Mouse (Mus musculus) stomach, embryonic 16.5 days (tissue): Measurements from ENCODE around the gene Tmem116. TPM values are rescaled to one million over a fixed set of nuclear protein-coding genes. Genes with fewer than 3 reads are reported as not detected.

Experiments used
- ATAC-seq: fragments of 200-750 bp; cut with Nextera tagmentation; 2 replicates; pipeline ENCODE4 v1.8.0; 2017; ENCODE audit warnings: moderate number of reproducible peaks, moderate TSS enrichment; ENCODE audit not compliant: insufficient read depth, low FRiP score
- H3K27ac ChIP-seq: fragments of 300-500 bp; sonication (generic); 2 replicates; pipeline ENCODE4 v1.5.1; 2014; ENCODE audit warnings: low read length
- H3K27me3 ChIP-seq: fragments of 300-500 bp; sonication (generic); 2 replicates; pipeline ENCODE4 v1.6.1; 2014; ENCODE audit warnings: low read length, control low read depth, mixed read lengths; ENCODE audit not compliant: control insufficient read depth, insufficient read depth
- H3K36me3 ChIP-seq: fragments of 300-500 bp; sonication (generic); 2 replicates; pipeline ENCODE4 v1.6.1; 2014; ENCODE audit warnings: low read length; ENCODE audit not compliant: control insufficient read depth, insufficient read depth
- H3K4me1 ChIP-seq: fragments of 300-500 bp; sonication (generic); 2 replicates; pipeline ENCODE4 v1.6.1; 2014; ENCODE audit warnings: low read length, control low read depth, mixed read lengths; ENCODE audit not compliant: control insufficient read depth, insufficient read depth
- H3K4me2 ChIP-seq: fragments of 300-500 bp; sonication (generic); 2 replicates; pipeline ENCODE4 v1.6.1; 2014; ENCODE audit warnings: low read depth, low read length, mixed read lengths
- H3K4me3 ChIP-seq: fragments of 300-500 bp; sonication (generic); replicated peaks from 2 replicates; pipeline ENCODE4 v1.5.1; 2014; ENCODE audit warnings: mild to moderate bottlenecking, low read length
- H3K9ac ChIP-seq: fragments of 300-500 bp; sonication (generic); 2 replicates; pipeline ENCODE4 v1.6.1; 2014; ENCODE audit warnings: low read length
- H3K9me3 ChIP-seq: fragments of 300-500 bp; sonication (generic); replicated peaks from 2 replicates; pipeline ENCODE4 v1.6.1; 2016; ENCODE audit warnings: low read length, control low read depth; ENCODE audit not compliant: control insufficient read depth
- WGBS: fragments of 180-500 bp; shearing (Covaris S2); extraction: QIAGEN DNeasy Blood & Tissue Kit; methylation state at CpG from one replicate; pipeline ENCODE4 v1.1.7; 2014; 5-methylcytosine and 5-hydroxymethylcytosine counted together
- polyA plus RNA-seq: library from polyadenylated mRNA; unstranded; fragments of >200 nt; fragmentation: Nextera tagmentation; extraction: Ambion mirVana; gene quantifications from 2 replicates; pipeline ENCODE4 v1.2.1, GENCODE M21; 2015

Tmem116 gene
- polyA plus RNA-seq, 1 experiment from 2014 or later, result 4.5 TPM

DNA sequence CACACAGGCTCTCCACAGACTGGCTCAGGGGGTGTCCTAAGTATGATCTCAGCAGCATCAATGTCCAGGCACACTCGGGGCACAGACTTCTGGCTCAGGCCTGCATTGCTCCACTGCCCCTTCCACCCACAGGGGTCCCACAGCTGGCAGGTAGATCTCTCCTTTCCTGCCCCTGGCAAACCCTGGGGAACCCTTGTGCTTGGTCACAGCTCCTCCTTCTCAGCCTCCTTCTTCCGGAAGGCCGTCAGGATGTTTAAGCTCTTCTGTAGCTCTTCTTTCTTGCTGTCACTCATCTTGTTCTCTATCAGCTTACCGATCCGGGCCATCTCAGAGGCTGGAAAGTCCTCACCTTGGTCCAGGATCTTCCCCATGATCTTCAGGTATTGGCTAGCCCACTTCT is 6.8 kb upstream of the Tmem116 start:
- H3K9me3 ChIP-seq, result no peaks in the 10 kb centered on the region
- H3K9ac ChIP-seq, result no peak overlapping the region
- H3K27ac ChIP-seq, result no peak overlapping the region
- no peak overlapping the region for H3K4me2 ChIP-seq
- 87% methylated on average over 5 of the region's 5 CpGs for WGBS
- peaks cover 46% of the 10 kb centered on the region for H3K36me3 ChIP-seq
- H3K4me3 ChIP-seq, result no peak overlapping the region
- no peak for ATAC-seq
- H3K27me3 ChIP-seq, result no peaks in the 10 kb centered on the region
- H3K4me1 ChIP-seq, result no peaks in the 10 kb centered on the region

DNA sequence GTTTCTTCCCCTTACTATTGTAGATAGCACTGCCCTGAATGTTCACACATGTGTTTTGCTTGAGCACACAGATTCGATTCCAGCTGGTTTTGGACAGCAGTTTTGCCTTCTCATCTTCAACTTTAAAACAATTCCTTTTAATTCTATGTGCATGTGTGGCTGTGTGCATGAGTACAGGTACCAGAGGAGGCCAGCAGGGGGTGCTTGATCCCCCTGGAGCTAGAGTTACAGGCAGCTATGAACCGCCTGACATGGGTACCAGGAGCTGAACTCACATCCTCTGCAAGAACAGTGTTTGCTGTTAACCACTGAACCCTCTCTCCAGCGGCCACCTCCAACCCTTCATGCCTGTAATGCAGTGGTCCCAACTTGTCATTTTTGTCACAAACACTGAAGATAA is 3.2 kb upstream of the Tmem116 start:
- no peak overlapping the region for H3K4me2 ChIP-seq
- ATAC-seq, result no peak
- peaks cover 6% of the 10 kb centered on the region for H3K4me1 ChIP-seq
- H3K9ac ChIP-seq, result no peak overlapping the region
- no peaks in the 10 kb centered on the region for H3K9me3 ChIP-seq
- H3K36me3 ChIP-seq, result peaks cover 32% of the 10 kb centered on the region
- H3K27ac ChIP-seq, result no peak overlapping the region
- no peaks in the 10 kb centered on the region for H3K27me3 ChIP-seq
- H3K4me3 ChIP-seq, result no peak overlapping the region
- 89% methylated on average over 3 of the region's 3 CpGs for WGBS

DNA sequence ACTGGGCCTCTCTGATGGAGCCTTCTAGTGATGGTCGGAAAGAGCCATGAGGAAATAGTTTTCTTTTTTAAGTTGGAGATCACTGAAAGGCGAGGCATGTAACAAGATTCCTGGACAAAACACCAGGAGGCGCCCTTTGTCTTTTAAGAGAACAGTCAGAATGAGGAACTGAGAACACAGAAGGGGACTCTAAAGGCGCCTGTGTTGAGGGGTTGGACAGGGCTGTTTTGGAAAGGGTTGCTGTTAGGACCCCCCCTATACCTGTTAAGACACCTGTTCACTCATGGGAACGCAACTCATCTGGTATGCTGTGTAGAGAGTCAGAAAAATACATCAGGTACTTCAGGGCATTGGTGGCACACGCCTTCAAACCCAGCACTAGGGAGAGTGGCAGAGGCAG is 1.7 kb upstream of the Tmem116 start:
- H3K9ac ChIP-seq, result no peak overlapping the region
- no peak overlapping the region for H3K27ac ChIP-seq
- H3K27me3 ChIP-seq, result no peaks in the 10 kb centered on the region
- H3K36me3 ChIP-seq, result peaks cover 16% of the 10 kb centered on the region; the same call in 1 of the 2 replicates
- no peak for ATAC-seq
- H3K4me1 ChIP-seq, result peaks cover 17% of the 10 kb centered on the region
- WGBS, result 63% methylated on average over 6 of the region's 6 CpGs
- H3K4me2 ChIP-seq, result no peak overlapping the region
- H3K9me3 ChIP-seq, result no peaks in the 10 kb centered on the region
- no peak overlapping the region for H3K4me3 ChIP-seq

DNA sequence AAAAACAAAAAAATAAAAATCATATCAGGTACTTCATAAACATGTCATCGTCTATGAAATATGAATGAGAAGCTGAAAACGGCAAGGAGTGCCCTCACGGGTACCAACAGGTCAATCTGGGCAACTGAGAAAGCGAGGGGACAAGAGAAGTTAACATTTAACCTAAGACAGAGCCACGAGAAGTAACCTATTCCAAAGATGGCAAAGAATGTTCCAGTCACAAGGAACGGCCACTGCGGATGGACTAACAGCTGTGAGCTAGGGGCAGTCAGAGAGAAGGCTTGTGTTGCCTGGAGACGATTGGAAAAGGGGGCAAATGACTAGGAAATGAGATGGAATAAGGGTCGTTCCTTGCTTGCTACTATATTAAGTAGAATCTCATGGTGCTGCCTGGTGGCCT is 1.2 kb upstream of the Tmem116 start:
- H3K4me1 ChIP-seq, result peaks cover 17% of the 10 kb centered on the region
- no peak overlapping the region for H3K9ac ChIP-seq
- peak overlapping the region; percentile 94; the same call in 1 of the 2 replicates for H3K4me2 ChIP-seq
- no peak overlapping the region for H3K27ac ChIP-seq
- no peaks in the 10 kb centered on the region for H3K27me3 ChIP-seq
- ATAC-seq, result no peak
- no peaks in the 10 kb centered on the region for H3K9me3 ChIP-seq
- H3K36me3 ChIP-seq, result peaks cover 12% of the 10 kb centered on the region; the same call in 1 of the 2 replicates
- no peak overlapping the region for H3K4me3 ChIP-seq
- WGBS, result 68% methylated on average over 9 of the region's 9 CpGs

DNA sequence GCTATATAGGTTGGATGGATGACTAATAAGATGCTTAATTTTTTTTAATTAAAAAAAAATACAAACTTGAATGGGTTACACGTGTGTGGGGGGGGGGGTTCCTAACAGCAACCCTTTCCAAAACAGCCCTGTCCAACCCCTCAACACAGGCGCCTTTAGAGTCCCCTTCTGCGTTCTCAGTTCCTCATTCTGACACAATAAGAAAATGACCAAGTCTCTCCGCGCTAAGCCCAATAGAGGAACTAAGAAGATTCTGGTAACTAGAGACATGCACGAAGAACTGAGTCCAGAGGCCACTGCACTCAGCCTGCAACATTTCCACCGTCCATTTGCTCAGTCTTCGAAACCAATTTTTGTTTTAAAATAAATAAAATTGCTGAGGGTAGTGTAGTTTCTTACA is 490 bp upstream of the Tmem116 start:
- H3K27ac ChIP-seq, result peak overlapping the region; percentile 96
- peak overlapping the region; percentile 81 for H3K4me3 ChIP-seq
- peak overlapping the region; percentile 87 for H3K9ac ChIP-seq
- no peaks in the 10 kb centered on the region for H3K9me3 ChIP-seq
- peaks cover 17% of the 10 kb centered on the region for H3K4me1 ChIP-seq
- H3K4me2 ChIP-seq, result peak overlapping the region; percentile 94
- WGBS, result 11% methylated on average over 8 of the region's 8 CpGs
- peaks cover 7% of the 10 kb centered on the region; the same call in 1 of the 2 replicates for H3K36me3 ChIP-seq
- no peaks in the 10 kb centered on the region for H3K27me3 ChIP-seq
- ATAC-seq, result no peak

DNA sequence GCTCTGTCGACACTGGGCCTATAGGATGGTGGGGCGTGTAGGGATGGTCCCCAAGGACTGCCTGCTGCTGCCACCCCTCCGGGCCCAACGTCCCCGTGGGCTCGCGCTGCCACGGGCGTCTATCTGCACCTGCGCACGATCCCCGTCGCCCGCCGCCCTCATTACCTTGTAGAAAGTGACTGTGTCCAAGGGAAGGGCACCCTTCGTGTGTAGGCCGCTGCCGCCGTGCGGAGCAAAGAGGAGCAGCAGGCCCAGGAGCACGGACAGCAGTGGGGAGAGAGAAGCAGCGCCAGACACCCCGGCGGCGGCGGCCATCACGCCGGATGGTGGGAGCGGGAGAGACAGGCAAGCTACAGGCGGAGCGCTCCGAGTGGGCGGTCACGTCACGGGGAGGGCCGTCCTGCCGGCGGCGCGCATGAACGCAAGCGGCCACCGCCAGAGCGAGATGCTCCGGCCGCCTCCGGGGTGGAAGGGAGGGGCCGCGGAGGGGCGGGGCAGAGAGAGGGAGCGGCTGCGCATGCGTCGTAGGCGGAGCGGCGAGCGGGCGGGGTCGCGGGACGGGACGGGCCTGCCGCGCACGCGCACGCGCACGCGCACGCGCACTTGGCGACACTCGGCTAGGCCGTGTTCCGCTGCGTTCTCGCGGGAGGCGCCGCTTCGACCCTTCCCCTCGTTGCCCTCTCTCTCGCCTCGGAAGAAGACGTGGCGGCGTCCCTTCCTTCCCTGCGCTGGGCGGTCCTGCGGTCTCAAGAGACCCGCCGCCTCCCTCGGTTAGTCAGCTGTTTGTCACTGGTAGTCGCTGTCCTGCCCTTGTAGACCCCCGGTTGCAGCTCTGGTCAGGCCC is 555 bp downstream of the Tmem116 start, which contains the start of gene Erp29:
Gene Erp29 (minus strand): TSS at position 481 of the 844 bp plus-strand sequence.
- Histone ChIP-seq H3K4me1 (peaks cover 17% of the 10 kb centered on the region), H3K27me3 (no peaks in the 10 kb centered on the region), H3K27ac (peak within 1 kb of the TSS; percentile 97), H3K9me3 (no peaks in the 10 kb centered on the region), H3K9ac (peak within 1 kb of the TSS; percentile 98), H3K4me2 (peak within 1 kb of the TSS; percentile 94), H3K4me3 (peak within 1 kb of the TSS; percentile 81), H3K36me3 (0 out of 2 replicates have a peak, but pooled peaks cover 7% of the 10 kb centered on the region)
- peak; percentile 95 for ATAC-seq
- WGBS, result under 1% methylated on average over 95 of the region's 97 CpGs

DNA sequence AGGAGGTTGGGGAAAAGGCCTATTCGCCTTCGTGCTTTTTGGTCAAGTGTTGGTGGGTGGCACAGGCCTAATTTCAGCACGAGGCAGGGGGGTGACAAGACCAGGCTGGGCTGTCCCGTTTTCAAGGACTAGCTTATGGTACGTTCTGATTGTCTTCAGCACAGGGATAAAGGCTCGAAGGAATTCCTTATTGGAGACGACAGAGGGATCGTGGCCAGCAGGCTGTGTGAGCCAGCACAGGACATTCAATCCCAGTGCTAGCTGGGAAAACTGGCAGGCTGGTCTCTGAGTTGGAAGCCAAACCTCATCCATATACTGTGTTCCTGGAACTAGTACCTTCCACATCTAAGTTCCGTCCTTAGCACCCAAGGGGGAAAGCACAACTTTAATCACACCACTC is 1.2 kb downstream of the Tmem116 start:
- ATAC-seq, result no peak
- Histone ChIP-seq H3K4me2 (peak overlapping the region; percentile 74), H3K4me1 (peaks cover 17% of the 10 kb centered on the region), H3K27ac (peak overlapping the region; percentile 97), H3K9me3 (no peaks in the 10 kb centered on the region), H3K27me3 (no peaks in the 10 kb centered on the region), H3K4me3 (peak overlapping the region; percentile 81), H3K36me3 (0 out of 2 replicates have a peak, but pooled peaks cover 7% of the 10 kb centered on the region), H3K9ac (peak overlapping the region; percentile 98)
- WGBS, result 6% methylated on average over 9 of the region's 9 CpGs

DNA sequence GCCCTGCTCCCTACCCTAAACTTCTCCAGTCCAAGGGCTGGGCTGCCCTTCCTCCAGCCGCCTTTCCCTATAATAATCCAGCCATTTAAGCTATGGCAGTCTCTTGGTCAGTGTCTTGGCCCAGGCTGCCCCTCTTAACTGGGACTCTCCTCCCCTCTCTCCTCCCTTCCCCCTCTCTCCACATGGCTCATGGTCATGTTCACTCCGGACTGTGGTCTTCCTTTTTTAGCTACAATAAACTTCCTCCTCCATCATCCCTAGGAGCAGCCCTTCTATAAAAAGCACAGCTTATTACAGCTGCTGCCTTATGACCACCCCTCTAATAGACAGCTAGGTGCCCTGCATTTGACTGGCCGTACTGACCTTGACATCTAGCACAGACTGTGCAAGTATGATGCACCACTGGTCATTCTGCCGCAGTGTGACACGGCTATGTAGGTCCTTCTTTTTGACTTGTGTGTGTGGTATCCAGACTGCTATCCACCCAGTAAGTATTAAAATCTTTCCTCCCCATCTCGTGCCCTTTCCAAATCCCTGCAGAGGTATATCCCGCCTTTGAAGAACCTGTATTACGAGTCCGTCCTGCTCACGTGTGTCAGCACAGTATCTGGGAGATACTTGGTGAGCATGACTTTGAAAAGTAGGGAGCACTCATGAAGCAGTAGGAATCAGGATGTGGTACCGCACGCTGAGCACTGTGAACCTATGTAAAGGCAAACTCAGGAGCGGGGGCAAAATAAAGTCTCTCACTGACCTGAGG is 2.2 kb downstream of the Tmem116 start:
- Histone ChIP-seq H3K9ac (peak overlapping the region; percentile 98), H3K4me1 (peaks cover 17% of the 10 kb centered on the region), H3K27ac (peak overlapping the region; percentile 97), H3K4me3 (no peak overlapping the region), H3K4me2 (peak overlapping the region; percentile 74), H3K27me3 (no peaks in the 10 kb centered on the region), H3K9me3 (no peaks in the 10 kb centered on the region), H3K36me3 (0 out of 2 replicates have a peak, but pooled peaks cover under 1% of the 10 kb centered on the region)
- WGBS, result 69% methylated on average over 13 of the region's 13 CpGs
- ATAC-seq, result no peak

DNA sequence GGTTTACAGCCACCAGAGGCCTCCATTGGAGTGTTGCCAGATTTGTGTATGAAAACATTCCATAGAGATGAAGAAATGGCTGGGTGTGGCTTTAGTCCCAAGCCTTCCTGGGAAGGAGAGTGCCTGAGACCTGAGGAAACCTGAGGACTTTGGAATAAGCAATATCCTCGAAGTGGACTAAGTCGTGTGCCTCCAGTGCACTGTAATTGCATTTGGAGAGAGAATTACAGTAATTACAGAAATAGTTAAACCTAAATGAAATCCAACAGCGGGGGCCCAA is 2.8 kb downstream of the Tmem116 start:
- Histone ChIP-seq H3K36me3 (no peaks in the 10 kb centered on the region), H3K4me2 (no peak overlapping the region), H3K4me3 (no peak overlapping the region), H3K9me3 (no peaks in the 10 kb centered on the region), H3K27ac (peak overlapping the region; percentile 97), H3K4me1 (peaks cover 17% of the 10 kb centered on the region), H3K9ac (0 out of 2 replicates have a peak overlapping the region, but pooled peaks have one; percentile 10), H3K27me3 (no peaks in the 10 kb centered on the region)
- ATAC-seq, result no peak
- WGBS, result 65% methylated on average over 3 of the region's 3 CpGs
